Mouse (Mus musculus) C3H10T1/2 (cell line): Measurements from ENCODE around the gene Phyhd1. TPM values are rescaled to one million over a fixed set of nuclear protein-coding genes. Genes with fewer than 3 reads are reported as not detected.

ENCODE experiments used
- polyA plus RNA-seq, 2 experiments: library from polyadenylated mRNA; unstranded; fragments of >200 nt; fragmentation: generic; extraction: Trizol; gene quantifications; one replicate each; pipeline ENCODE4 v1.2.1; 2012; ENCODE audit warnings: missing spikeins in 2 of 2

Phyhd1 gene
- 10 to 100 TPM in 1 of 2 experiments, 1 to 10 TPM in 1; 1.5 to 68.0 TPM for polyA plus RNA-seq

DNA sequence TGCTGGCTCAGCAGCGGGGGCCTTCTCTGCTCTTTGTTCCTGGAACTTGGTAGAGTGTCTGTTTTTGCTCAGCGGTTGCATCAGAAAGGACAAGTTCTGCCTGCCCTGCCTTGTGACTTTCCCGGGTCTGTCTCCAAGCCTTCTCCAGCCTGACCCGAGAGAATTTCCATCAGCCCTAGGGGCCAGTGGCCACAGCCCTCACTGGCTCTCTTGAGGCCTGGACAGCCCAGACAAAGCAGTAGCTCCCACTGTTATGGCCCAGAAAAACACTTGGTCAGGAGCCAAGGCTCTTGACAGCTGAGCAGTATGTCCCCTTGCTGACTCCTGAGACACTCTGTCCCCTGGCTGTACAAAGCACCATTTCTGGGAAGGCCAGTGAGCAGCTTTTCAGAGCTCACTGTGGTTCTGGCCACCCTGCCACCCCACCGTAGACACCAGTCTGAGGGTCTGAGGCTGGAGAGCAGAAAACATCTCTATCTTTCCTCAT is at the start of gene Phyhd1:
TSS of gene Phyhd1 (plus strand) at position 437 of the 487 bp plus-strand sequence.

DNA sequence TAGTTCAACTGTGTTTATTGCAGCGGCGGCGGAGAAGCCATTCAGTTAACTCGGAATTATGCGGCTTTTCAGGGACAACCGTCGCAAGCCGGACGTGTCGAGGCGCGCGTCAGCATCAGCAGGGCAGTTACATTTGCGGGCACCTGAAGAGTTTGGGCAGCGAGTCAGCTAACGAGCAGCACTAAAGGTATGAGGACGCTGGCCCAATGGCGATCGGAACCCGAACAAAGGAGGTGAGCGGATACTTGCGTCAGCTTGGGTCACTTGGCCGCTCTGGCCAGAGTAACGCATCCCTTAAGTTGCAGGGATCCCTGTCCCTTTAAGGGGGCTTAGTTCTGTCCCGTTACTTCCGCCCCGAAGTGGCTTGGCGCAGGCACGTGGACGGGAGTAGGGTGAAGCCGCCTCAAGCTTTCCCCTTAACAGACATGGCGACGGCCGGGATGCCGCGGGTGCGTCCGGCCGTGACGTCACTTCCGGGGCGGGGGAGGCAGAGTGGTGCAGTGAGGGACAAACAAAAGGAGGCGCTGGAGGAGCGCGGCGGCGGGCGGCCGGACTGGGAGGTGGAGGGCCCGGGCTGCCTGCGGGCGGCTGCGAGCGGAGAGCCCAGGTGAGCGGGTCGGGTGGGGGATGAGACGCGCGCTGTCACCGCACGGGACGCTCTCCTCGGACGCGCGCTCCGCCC is 28.7 kb upstream of the Phyhd1 start, which contains the start of gene Lrrc8a:
TSS of gene Lrrc8a (plus strand) at position 517 of the 682 bp plus-strand sequence.

DNA sequence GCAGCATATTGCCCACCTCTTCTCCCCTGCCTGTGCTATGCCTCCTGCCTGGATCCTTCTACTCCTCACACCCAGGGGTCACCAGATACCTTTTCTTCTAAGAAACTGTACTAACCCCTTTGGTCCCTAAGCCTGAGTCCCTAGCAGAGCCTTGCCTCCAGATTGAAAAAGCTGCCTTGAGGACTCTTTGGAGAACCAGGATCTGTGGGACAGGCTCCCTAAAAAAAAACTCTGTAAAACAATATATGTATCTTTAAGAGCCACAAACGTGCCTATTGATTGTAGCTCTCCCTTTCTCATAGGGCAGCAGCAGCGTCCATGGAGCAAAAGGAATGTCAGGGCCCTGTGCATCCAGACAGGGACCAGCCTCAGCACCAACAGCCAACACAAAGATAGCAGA is 25.7 kb upstream of the Phyhd1 start, which contains the start of gene Gm28035:
TSS of gene Gm28035 (plus strand) at position 301 of the 400 bp plus-strand sequence.

DNA sequence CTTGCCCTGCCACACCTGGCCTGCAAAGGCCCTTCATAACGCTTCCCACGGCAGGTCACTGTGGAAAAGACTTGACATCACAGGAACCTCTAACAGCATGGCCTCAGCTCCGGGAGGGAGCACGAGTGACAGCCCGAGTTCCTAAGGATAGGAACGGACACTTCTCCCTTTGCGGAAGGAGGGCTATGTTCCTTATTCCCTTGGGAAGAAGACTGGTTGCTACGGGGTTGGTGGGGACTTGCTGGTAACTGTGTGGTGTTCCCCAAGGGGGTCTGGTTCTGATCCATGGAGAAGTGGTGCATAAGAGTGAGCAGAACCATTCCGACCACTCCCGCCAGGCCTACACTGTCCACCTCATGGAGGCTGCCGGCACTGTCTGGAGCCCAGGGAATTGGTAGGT is 14.7 kb downstream of the Phyhd1 start, which contains the start of gene Gm28038:
TSS of gene Gm28038 (plus strand) at position 301 of the 400 bp plus-strand sequence.

DNA sequence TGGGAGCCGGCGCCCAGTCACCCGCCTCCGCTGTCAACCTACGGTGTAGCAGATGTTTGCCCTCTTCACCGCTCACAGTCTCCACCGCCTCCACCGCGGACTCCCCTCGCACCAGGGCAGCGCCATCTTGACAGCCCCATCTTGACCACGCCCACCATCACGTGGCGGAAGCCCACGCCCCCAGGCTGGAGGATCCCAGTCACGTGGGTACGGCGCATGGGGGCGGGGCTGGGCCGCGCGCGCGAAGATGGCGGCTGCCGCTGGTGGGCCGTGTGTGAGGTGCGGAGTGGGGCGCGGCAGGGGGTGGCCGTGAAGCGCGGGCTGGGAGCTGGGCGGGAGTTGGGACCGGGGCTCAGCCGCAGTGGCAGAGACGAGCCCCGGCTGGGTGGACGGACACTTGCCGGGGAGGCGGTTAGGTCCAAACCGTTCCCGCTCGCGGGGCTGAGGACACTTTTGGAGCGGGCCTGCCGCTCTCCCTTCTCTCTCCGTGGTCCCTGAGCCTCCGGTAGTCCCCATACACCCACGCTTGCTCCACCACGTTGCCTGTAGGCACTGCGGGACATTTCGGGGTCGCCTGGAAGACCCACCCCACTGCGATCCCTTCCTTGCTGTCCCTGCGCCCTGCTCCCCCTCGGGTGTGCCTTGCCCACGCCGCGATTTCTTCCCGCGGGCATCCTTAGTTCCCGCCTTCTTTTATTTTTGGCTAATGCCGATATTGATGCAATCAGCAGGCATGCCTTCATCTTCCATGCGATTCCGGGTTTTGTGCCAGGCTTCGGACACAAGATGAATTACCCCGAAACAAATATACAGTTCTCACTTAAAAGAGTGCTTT is 20.4 kb downstream of the Phyhd1 start, which contains the start of the genes Dolk and Nup188:
TSS of gene Dolk (minus strand) at position 143 of the 835 bp plus-strand sequence.
TSS of gene Nup188 (plus strand) at position 206 of the 835 bp plus-strand sequence.

Other genes starting within 250 kb of the Phyhd1 start
- 10 to 100 TPM; 24.5 to 44.4 TPM for gene Wdr34, start 217.3 kb upstream of the Phyhd1 start, polyA plus RNA-seq
- gene Set, start 208.8 kb upstream of the Phyhd1 start, polyA plus RNA-seq, result 10 to 100 TPM; 40.5 to 75.5 TPM
- gene Pkn3, start 188.5 kb upstream of the Phyhd1 start, polyA plus RNA-seq, result 10 to 100 TPM in 1 of 2 experiments, 1 to 10 TPM in 1; 4.4 to 10.5 TPM
- gene Zdhhc12, start 172.6 kb upstream of the Phyhd1 start, polyA plus RNA-seq, result 10 to 100 TPM; 14.7 to 19.7 TPM
- 10 to 100 TPM in 1 of 2 experiments, 1 to 10 TPM in 1; 4.4 to 21.5 TPM for gene Zer1, start 141.6 kb upstream of the Phyhd1 start, polyA plus RNA-seq
- gene Tbc1d13, start 132.5 kb upstream of the Phyhd1 start, polyA plus RNA-seq, result 10 to 100 TPM; 13.9 to 25.8 TPM
- 10 to 100 TPM; 10.4 to 13.7 TPM for gene Endog, start 94.7 kb upstream of the Phyhd1 start, polyA plus RNA-seq
- 10 to 100 TPM; 26.1 to 26.9 TPM for gene Spout1, start 87.7 kb upstream of the Phyhd1 start, polyA plus RNA-seq
- gene Kyat1, start 60.4 kb upstream of the Phyhd1 start, polyA plus RNA-seq, result 1 to 10 TPM; 1.1 to 5.2 TPM
- gene Lrrc8a, start 28.5 kb upstream of the Phyhd1 start, polyA plus RNA-seq, result 10 to 100 TPM in 1 of 2 experiments, 1 to 10 TPM in 1; 3.1 to 16.0 TPM
- gene Gm28035, start 25.6 kb upstream of the Phyhd1 start, polyA plus RNA-seq, result under 1 TPM in 1 of 2 experiments, not detected in 1; 0.93 TPM
- gene Gm28038, start 14.8 kb downstream of the Phyhd1 start, polyA plus RNA-seq, result under 1 TPM in 1 of 2 experiments, not detected in 1; 0.13 TPM
- gene Dolk, start 20.1 kb downstream of the Phyhd1 start, polyA plus RNA-seq, result 10 to 100 TPM; 17.9 to 22.9 TPM
- 10 to 100 TPM; 20.9 to 25.4 TPM for gene Nup188, start 20.2 kb downstream of the Phyhd1 start, polyA plus RNA-seq
- gene Sh3glb2, start 93.1 kb downstream of the Phyhd1 start, polyA plus RNA-seq, result 10 to 100 TPM; 66.1 to 76.8 TPM
- 10 to 100 TPM; 11.1 to 13.4 TPM for gene Miga2, start 98.0 kb downstream of the Phyhd1 start, polyA plus RNA-seq
- 10 to 100 TPM in 1 of 2 experiments, 1 to 10 TPM in 1; 6.2 to 11.9 TPM for gene Dolpp1, start 126.1 kb downstream of the Phyhd1 start, polyA plus RNA-seq
- 10 to 100 TPM; 18.0 to 41.9 TPM for gene Crat, start 149.6 kb downstream of the Phyhd1 start, polyA plus RNA-seq
- 100 to 1,000 TPM; 190 to 281 TPM for gene Ptpa, start 149.8 kb downstream of the Phyhd1 start, polyA plus RNA-seq
- gene Ier5l, start 208.0 kb downstream of the Phyhd1 start, polyA plus RNA-seq, result 10 to 100 TPM; 57.3 to 74.9 TPM